Mouse (Mus musculus) layer of hippocampus, adult 18-20 months (tissue): ENCODE measurements around the gene Nkx6-2. TPM values are rescaled to one million over a fixed set of nuclear protein-coding genes. Genes with fewer than 3 reads are reported as not detected.

Experiments used
- total RNA-seq, 2 experiments: library from RNA; stranded (reverse); gene quantifications; 2 replicates each; pipeline ENCODE4 v1.2.3; 2021

Nkx6-2 gene
- total RNA-seq, 2 experiments from 2014 or later = 9.9 to 14.0 TPM

Other genes with a start within 250 kb of the Nkx6-2 start
- 10 to 100 TPM; 45.5 to 46.1 TPM for gene Inpp5a, start 193.7 kb downstream of the Nkx6-2 start, total RNA-seq
- gene Cfap46, start 101.0 kb upstream of the Nkx6-2 start, total RNA-seq = 1 to 10 TPM; 2.7 to 3.7 TPM